Mouse (Mus musculus) neural tube, embryonic 11.5 days (tissue): ENCODE measurements around the gene Dnm2. TPM values are rescaled to one million over a fixed set of nuclear protein-coding genes. Genes with fewer than 3 reads are reported as not detected.

Experiments
- ATAC-seq: fragments of 200-750 bp; cut with Nextera tagmentation; 2 replicates; pipeline ENCODE4 v1.8.0; 2017; ENCODE audit warnings: moderate number of reproducible peaks, mild to moderate bottlenecking, moderate TSS enrichment, moderate library complexity; ENCODE audit not compliant: insufficient read depth, low FRiP score, low TSS enrichment
- DNase-seq: peaks from one replicate; pipeline ENCODE4 v3.0.0-alpha.2; 2015; ENCODE audit warnings: low spot score
- H3K27ac ChIP-seq: fragments of 300-500 bp; sonication (generic); 2 replicates; pipeline ENCODE4 v1.5.1; 2014; ENCODE audit warnings: low read depth, mild to moderate bottlenecking, low read length
- H3K27me3 ChIP-seq: fragments of 300-500 bp; sonication (generic); 2 replicates; pipeline ENCODE4 v1.6.1; 2014; ENCODE audit warnings: mild to moderate bottlenecking, low read length, mixed read lengths; ENCODE audit not compliant: control insufficient read depth, insufficient read depth
- H3K36me3 ChIP-seq: fragments of 300-500 bp; sonication (generic); 2 replicates; pipeline ENCODE4 v1.6.1; 2014; ENCODE audit warnings: mild to moderate bottlenecking, low read length, moderate library complexity, mixed read lengths; ENCODE audit not compliant: control insufficient read depth, insufficient read depth
- H3K4me1 ChIP-seq: fragments of 300-500 bp; sonication (generic); 2 replicates; pipeline ENCODE4 v1.6.1; 2014; ENCODE audit warnings: low read length, mixed read lengths; ENCODE audit not compliant: control insufficient read depth, insufficient read depth
- H3K4me2 ChIP-seq: fragments of 300-500 bp; sonication (generic); 2 replicates; pipeline ENCODE4 v1.6.1; 2014; ENCODE audit warnings: low read depth, mild to moderate bottlenecking, moderate library complexity
- H3K4me3 ChIP-seq: fragments of 300-500 bp; sonication (generic); 2 replicates; pipeline ENCODE4 v1.5.1; 2014; ENCODE audit warnings: low read depth, low read length
- H3K9ac ChIP-seq: fragments of 300-500 bp; sonication (generic); 2 replicates; pipeline ENCODE4 v1.6.1; 2014; ENCODE audit warnings: mild to moderate bottlenecking, low read length
- H3K9me3 ChIP-seq: fragments of 300-500 bp; sonication (generic); 2 replicates; pipeline ENCODE4 v1.6.1; 2016; ENCODE audit warnings: low read length; ENCODE audit not compliant: control insufficient read depth
- WGBS: fragments of 180-500 bp; shearing (Covaris S2); extraction: QIAGEN DNeasy Blood & Tissue Kit; methylation state at CpG from one replicate; pipeline ENCODE4 v1.1.7; 2014; 5-methylcytosine and 5-hydroxymethylcytosine counted together
- polyA plus RNA-seq: library from polyadenylated mRNA; unstranded; fragments of >200 nt; fragmentation: Nextera tagmentation; extraction: Ambion mirVana; gene quantifications from 2 replicates; pipeline ENCODE4 v1.2.1, GENCODE M21; 2014

Gene Dnm2
- polyA plus RNA-seq, 1 experiment from 2014 or later = 69.7 TPM

DNA sequence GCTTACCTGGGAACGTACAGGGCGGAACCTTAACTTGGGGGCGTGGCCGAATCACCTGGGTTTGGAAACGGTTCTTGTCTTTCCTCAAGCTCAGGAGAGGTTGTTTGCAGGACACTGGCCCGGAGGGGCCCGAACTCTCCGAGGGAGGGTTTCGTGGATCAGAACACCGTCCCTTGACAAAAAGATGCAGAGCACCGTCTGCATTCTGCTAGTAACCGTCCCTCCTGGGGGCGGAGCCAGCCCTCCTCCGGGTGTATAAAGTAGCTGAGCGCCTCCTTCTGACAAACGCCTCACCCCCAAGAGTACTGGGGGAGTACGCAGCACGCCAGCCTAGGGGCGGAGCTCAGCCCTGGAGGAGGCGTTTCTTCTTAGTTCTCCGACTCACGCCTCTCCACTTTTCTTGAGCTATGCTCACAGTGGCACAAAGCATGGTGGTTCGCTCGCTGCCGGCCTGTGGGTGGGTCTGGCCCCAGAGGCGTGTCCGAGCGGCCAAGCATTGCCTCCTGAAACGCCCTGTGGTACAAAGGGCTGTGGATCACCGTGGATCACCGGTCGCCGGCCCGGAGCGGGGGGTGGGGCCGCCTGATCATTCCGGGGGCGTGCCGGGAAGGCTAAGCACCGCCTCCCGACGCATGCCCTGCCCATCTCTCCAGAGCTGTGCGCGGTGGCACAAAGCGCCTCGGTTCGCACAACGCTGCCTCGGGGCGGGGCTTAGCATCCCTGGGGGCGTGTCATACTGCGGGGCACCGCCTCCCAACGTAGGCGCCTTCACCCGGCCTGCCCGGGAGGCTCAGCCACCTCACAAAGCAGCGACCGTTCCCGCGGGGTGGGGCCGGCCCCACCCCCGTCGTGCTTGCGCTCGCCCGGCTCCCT lies 121.4 kb downstream of the Dnm2 start:
- Histone ChIP-seq H3K36me3 (peaks cover 4% of the 10 kb centered on the region; the same call in 1 of the 2 replicates), H3K27me3 (no peaks in the 10 kb centered on the region), H3K9me3 (no peaks in the 10 kb centered on the region), H3K9ac (peak overlapping the region; percentile 65), H3K4me3 (peak overlapping the region; percentile 84), H3K4me1 (peaks cover 13% of the 10 kb centered on the region), H3K27ac (peak overlapping the region; percentile 97), H3K4me2 (peak overlapping the region; percentile 81)
- ATAC-seq (peak; percentile 92), DNase-seq (peak; percentile 100)
- under 1% methylated on average over 58 of the region's 67 CpGs for WGBS

DNA sequence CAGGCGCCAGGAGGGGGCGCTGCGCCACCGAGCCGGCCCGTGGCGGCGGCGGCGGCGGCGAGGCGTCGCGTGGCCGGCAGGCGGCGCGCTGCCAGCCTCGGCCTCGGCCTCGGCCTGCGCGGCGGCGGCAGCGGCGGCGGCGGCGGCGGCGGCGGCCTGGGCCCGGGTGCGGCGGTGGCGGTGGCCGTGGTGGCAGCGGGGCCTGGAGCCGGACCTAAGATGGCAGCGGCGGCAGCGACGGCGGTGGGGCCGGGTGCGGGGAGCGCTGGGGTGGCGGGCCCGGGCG lies 122.0 kb downstream of the Dnm2 start, which contains the start of gene Carm1:
TSS of gene Carm1 (plus strand) at position 106 of the 286 bp plus-strand sequence.
- Histone ChIP-seq H3K4me1 (peaks cover 13% of the 10 kb centered on the region), H3K27me3 (no peaks in the 10 kb centered on the region), H3K4me3 (peak within 1 kb of the TSS; percentile 84), H3K9ac (peak within 1 kb of the TSS; percentile 96), H3K4me2 (peak within 1 kb of the TSS; percentile 81), H3K9me3 (no peaks in the 10 kb centered on the region), H3K36me3 (peaks cover 4% of the 10 kb centered on the region; the same call in 1 of the 2 replicates), H3K27ac (peak within 1 kb of the TSS; percentile 97)
- WGBS = 0% methylated on average over 9 of the region's 52 CpGs
- ATAC-seq (peak; percentile 62), DNase-seq (no peak)

DNA sequence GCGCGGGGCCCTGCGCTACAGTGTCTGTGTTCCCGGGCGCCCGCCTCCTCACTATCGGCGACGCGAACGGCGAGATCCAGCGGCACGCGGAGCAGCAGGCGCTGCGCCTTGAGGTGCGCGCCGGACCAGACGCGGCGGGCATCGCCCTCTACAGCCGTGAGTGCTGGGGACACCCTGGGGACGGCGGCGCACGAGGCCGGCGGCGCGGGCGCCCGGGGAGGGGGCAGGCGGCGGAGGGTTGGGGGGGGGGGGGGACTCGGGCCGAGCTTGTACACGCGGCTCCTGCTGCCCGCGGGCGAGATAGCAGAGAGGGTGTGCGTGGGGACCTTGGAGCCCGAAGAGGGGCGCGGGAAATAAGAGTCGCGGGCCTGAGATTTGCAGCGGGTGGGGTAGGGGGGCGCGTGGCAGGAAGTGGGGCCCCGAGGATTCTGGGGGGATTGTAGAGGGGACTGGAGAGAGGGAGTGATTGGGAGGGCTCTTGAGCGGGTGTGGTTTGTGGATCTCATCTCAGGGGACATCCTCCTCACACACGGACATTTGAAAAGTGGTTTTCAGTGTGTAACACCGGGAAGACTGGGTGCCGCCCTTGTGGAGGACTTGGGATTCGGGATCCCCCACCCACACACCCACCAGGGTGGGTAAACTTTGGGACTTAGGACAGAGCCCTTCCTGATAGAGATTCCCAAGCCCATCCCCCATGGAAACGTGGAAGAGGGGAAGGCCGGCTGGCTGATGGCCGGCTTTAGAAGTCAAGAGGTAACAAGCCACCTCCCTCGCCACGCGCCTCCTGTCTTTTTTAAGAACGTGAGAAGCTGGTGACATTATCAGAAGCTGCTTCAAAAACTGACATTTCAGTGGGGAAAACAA lies 122.6 kb downstream of the Dnm2 start:
- peak overlapping the region; percentile 46 for H3K4me2 ChIP-seq
- peaks cover 4% of the 10 kb centered on the region; the same call in 1 of the 2 replicates for H3K36me3 ChIP-seq
- DNase-seq (peak; percentile 64), ATAC-seq (peak; percentile 41)
- no peaks in the 10 kb centered on the region for H3K9me3 ChIP-seq
- H3K4me3 ChIP-seq = peak overlapping the region; percentile 84
- H3K27me3 ChIP-seq = no peaks in the 10 kb centered on the region
- peak overlapping the region; percentile 96 for H3K9ac ChIP-seq
- H3K27ac ChIP-seq = peak overlapping the region; percentile 97
- WGBS = under 1% methylated on average over 37 of the region's 66 CpGs
- H3K4me1 ChIP-seq = peaks cover 13% of the 10 kb centered on the region

- H3K4me1 ChIP-seq = peaks cover 8% of the 10 kb centered on the region
- H3K27me3 ChIP-seq = no peaks in the 10 kb centered on the region
- no peak overlapping the region for H3K4me3 ChIP-seq
- H3K9me3 ChIP-seq = no peaks in the 10 kb centered on the region
- no peak overlapping the region for H3K27ac ChIP-seq
- ATAC-seq (no peak), DNase-seq (no peak)
- H3K9ac ChIP-seq = no peak overlapping the region
- H3K4me2 ChIP-seq = no peak overlapping the region
- 97% methylated on average over 2 of the region's 2 CpGs for WGBS
- peaks cover 4% of the 10 kb centered on the region; the same call in 1 of the 2 replicates for H3K36me3 ChIP-seq
These were observed 126.3 kb downstream of the Dnm2 start for GRCm38 (mm10) chr9:21551049-21551448.

DNA sequence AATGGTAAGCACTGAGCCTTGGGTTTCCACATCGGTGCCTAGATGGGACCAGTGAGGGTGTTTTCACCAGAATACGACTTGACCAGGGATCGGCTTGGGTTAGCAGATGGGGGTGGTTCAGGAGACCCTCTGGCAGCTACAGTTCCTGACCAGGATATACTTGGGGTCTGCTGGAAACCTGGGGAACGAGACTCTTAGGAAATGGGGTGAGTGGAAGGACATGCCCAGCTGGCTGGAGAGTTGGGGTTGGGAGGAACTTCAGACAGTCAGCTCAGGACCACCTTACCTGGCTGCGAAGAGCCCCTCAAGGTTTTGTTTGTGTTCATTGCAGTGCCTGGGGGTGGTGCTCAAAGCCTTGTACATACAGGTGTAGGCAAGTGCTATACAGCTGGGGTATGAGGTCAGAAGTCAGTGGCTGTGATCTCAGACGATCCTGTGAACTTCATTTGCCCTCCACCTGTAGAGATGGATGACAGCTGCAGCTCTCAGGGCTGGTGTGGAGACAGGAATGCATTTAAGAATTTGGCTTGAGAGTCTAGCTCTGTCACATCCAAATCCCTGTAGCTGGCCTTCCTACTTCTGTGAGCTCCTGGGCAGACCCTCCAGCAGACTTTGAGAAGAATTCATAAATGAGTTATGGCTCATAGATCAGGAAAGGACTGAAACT lies 129.0 kb downstream of the Dnm2 start:
- no peak overlapping the region for H3K4me3 ChIP-seq
- peaks cover under 1% of the 10 kb centered on the region; the same call in 1 of the 2 replicates for H3K4me1 ChIP-seq
- no peak for DNase-seq
- no peak overlapping the region for H3K4me2 ChIP-seq
- peaks cover 4% of the 10 kb centered on the region; the same call in 1 of the 2 replicates for H3K36me3 ChIP-seq
- 92% methylated on average over 6 of the region's 6 CpGs for WGBS
- no peak overlapping the region for H3K27ac ChIP-seq
- H3K9me3 ChIP-seq = no peaks in the 10 kb centered on the region
- H3K9ac ChIP-seq = no peak overlapping the region; the same call in 1 of the 2 replicates
- no peaks in the 10 kb centered on the region for H3K27me3 ChIP-seq
- no peak for ATAC-seq

DNA sequence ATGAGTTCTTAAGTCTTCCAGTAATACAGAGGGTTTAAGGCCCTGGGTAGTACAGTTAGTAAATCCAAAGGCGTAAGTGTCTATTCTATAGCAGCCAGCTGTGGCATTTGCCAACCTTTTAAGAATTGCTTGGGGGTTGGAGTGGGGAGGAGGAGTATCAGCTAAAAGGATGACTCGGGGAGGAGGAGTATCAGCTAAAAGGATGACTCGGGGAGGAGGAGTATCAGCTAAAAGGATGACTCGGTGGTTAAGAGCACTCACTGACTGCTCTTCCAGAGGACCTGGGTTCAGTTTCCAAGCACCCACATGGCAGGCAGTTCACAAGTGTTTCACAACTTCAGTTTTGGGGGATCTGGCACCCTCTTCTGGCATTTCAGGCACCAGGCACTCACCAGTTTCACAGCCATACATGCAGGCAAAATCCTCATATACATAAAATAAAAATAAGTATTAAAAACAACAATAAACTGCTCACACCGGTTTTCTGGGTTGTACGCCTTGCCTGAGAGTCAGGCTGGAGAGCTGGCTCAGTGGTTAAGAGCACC lies 130.6 kb downstream of the Dnm2 start:
- no peaks in the 10 kb centered on the region for H3K4me1 ChIP-seq

GRCm38 (mm10) chr9:21556996-21557395 lies 132.3 kb downstream of the Dnm2 start:
- Histone ChIP-seq H3K4me3 (no peak overlapping the region), H3K9ac (no peak overlapping the region), H3K9me3 (no peaks in the 10 kb centered on the region), H3K36me3 (no peaks in the 10 kb centered on the region), H3K4me2 (no peak overlapping the region), H3K27me3 (no peaks in the 10 kb centered on the region), H3K27ac (no peak overlapping the region), H3K4me1 (no peaks in the 10 kb centered on the region)
- ATAC-seq = no peak
- no peak for DNase-seq
- WGBS = 91% methylated on average over 2 of the region's 2 CpGs

More for the DNA sequence above, 130.6 kb downstream of the Dnm2 start:
- no peak overlapping the region for H3K27ac ChIP-seq
- DNase-seq (no peak), ATAC-seq (no peak)
- no peaks in the 10 kb centered on the region for H3K9me3 ChIP-seq
- no peak overlapping the region for H3K4me2 ChIP-seq
- no peaks in the 10 kb centered on the region for H3K27me3 ChIP-seq
- WGBS = 81% methylated on average over 6 of the region's 6 CpGs
- peaks cover 4% of the 10 kb centered on the region; the same call in 1 of the 2 replicates for H3K36me3 ChIP-seq
- no peak overlapping the region for H3K9ac ChIP-seq
- no peak overlapping the region for H3K4me3 ChIP-seq
